Mouse (Mus musculus): ENCODE results near the gene Efna1.

DNA sequence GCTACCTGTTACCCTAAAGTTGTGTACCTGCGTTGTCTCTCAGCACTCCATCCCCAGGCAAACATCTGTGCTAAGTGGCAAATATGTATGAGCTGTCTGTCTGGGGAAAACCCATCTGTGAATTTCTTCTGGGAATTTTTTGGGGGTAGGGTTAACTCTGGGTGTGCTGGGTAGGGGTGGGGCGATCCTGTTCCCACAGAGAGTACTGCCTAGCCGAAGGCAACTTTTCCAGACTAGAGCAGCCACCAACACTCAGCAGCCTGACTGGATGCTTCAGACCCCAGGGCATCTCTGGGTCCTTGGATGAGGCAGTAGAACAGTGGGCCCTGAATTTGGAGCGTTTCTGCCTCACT is 1.3 kb upstream of the Efna1 start:
- no peak for TF ChIP-seq POLR2A (IDR thresholded peaks at IDR 0.05; ENCODE audit: low read depth, low read length)
- no peak for TF ChIP-seq CTCF (IDR thresholded peaks at IDR 0.05; ENCODE audit: extremely low read depth, insufficient read depth, insufficient read length, insufficient replicate concordance)
